Mouse (Mus musculus) CH12.LX (cell line): Measurements from ENCODE around the gene Dhtkd1. TPM values are rescaled to one million over a fixed set of nuclear protein-coding genes. Genes with fewer than 3 reads are reported as not detected.
"Not testable (repeated sequence)": the region's sequence is repeated elsewhere in the genome, so short reads cannot be mapped to it uniquely, and the experiment has no call there.

Experiments
- DNase-seq: peaks from one replicate; pipeline ENCODE4 v3.0.0-alpha.2; 2013; ENCODE audit errors: extremely low read depth
- H3K27ac ChIP-seq: 2 replicates; pipeline ENCODE4 v1.5.1; 2012; ENCODE audit warnings: low read depth, mild to moderate bottlenecking, control low read depth, moderate library complexity; ENCODE audit not compliant: insufficient read depth
- H3K27me3 ChIP-seq: replicated peaks from 2 replicates; pipeline ENCODE3; 2012; ENCODE audit warnings: inconsistent platforms
- H3K36me3 ChIP-seq, 2 experiments: replicated peaks in 1 of 2; 2 replicates each; pipeline versions ENCODE3 to v1.6.1; 2012; ENCODE audit warnings: inconsistent platforms in 1 of 2, low read length in 1 of 2, mild to moderate bottlenecking in 1 of 2, mixed read lengths in 1 of 2, moderate library complexity in 1 of 2; ENCODE audit not compliant: control insufficient read depth in 1 of 2, insufficient read depth in 1 of 2
- H3K4me1 ChIP-seq, 2 experiments: 2 replicates each; pipeline ENCODE4 v1.6.1; 2012; ENCODE audit warnings: inconsistent platforms in 1 of 2, moderate library complexity in 1 of 2; ENCODE audit not compliant: insufficient read depth in 2 of 2, control insufficient read depth in 1 of 2
- H3K4me2 ChIP-seq: 2 replicates; pipeline ENCODE4 v1.6.1; 2012; ENCODE audit warnings: low read depth, mild to moderate bottlenecking, control low read depth; ENCODE audit not compliant: poor library complexity, insufficient read depth, severe bottlenecking
- H3K4me3 ChIP-seq, 3 experiments: fragments of 150-350 bp in 1 of 3; sonication (generic) in 1 of 3; replicated peaks in 1 of 3; 2 replicates each; pipeline versions ENCODE3 to v1.5.1; 2011 to 2012; ENCODE audit warnings: low read depth in 2 of 3, low read length in 2 of 3, mild to moderate bottlenecking in 2 of 3, moderate library complexity in 2 of 3, control low read depth in 1 of 3, improper control_type of control experiment in 1 of 3, inconsistent platforms in 1 of 3, mixed read lengths in 1 of 3; ENCODE audit not compliant: poor library complexity in 1 of 3
- H3K79me2 ChIP-seq: replicated peaks from 2 replicates; pipeline ENCODE4 v1.6.1; 2012; ENCODE audit warnings: mild to moderate bottlenecking, moderate library complexity; ENCODE audit not compliant: control insufficient read depth, poor library complexity, insufficient read depth, severe bottlenecking; ENCODE audit errors: extremely low read depth
- H3K9ac ChIP-seq: 2 replicates; pipeline ENCODE4 v1.6.1; 2012; ENCODE audit warnings: low read depth, mild to moderate bottlenecking, control low read depth, moderate library complexity; ENCODE audit not compliant: insufficient read depth
- H3K9me3 ChIP-seq: replicated peaks from 2 replicates; pipeline ENCODE3; 2012; ENCODE audit warnings: low read length, inconsistent platforms, mixed read lengths
- CHD1 ChIP-seq: IDR thresholded peaks from 2 replicates; pipeline ENCODE4 v1.6.1; 2012; ENCODE audit warnings: low read depth, low read length, improper control_type of control experiment, inconsistent platforms
- CHD2 ChIP-seq: IDR thresholded peaks from 2 replicates; pipeline ENCODE4 v1.6.1; 2011; ENCODE audit warnings: low read length, improper control_type of control experiment
- E2F4 ChIP-seq: IDR thresholded peaks from 2 replicates; pipeline ENCODE4 v1.6.1; 2011; ENCODE audit warnings: low read depth, low read length, improper control_type of control experiment; ENCODE audit not compliant: insufficient replicate concordance
- ELF1 ChIP-seq: IDR thresholded peaks from 2 replicates; pipeline ENCODE4 v1.6.1; 2014; ENCODE audit warnings: low read depth, mild to moderate bottlenecking, inconsistent platforms, low read length, improper control_type of control experiment
- EP300 ChIP-seq: IDR thresholded peaks from 2 replicates; pipeline ENCODE4 v1.6.1; 2011; ENCODE audit warnings: low read length, improper control_type of control experiment
- ETS1 ChIP-seq: conservative IDR thresholded peaks from 2 replicates; pipeline ENCODE4 v1.6.1; 2012; ENCODE audit warnings: low read depth, mild to moderate bottlenecking, inconsistent platforms, low read length, improper control_type of control experiment, moderate library complexity
- JUND ChIP-seq: conservative IDR thresholded peaks from 2 replicates; pipeline ENCODE4 v1.6.1; 2011; ENCODE audit warnings: low read depth, low read length, improper control_type of control experiment
- MAFK ChIP-seq: IDR thresholded peaks from 2 replicates; pipeline ENCODE4 v1.6.1; 2011; ENCODE audit warnings: low read length, improper control_type of control experiment; ENCODE audit not compliant: insufficient replicate concordance
- MAZ ChIP-seq: IDR thresholded peaks from 2 replicates; pipeline ENCODE4 v1.6.1; 2012; ENCODE audit warnings: low read depth, mild to moderate bottlenecking, inconsistent platforms, low read length, improper control_type of control experiment, moderate library complexity
- MEF2A ChIP-seq: IDR thresholded peaks from 2 replicates; pipeline ENCODE4 v1.6.1; 2014; ENCODE audit warnings: low read depth, mild to moderate bottlenecking, inconsistent platforms, low read length, improper control_type of control experiment, borderline replicate concordance
- MXI1 ChIP-seq: IDR thresholded peaks from 2 replicates; pipeline ENCODE4 v1.6.1; 2011; ENCODE audit warnings: mild to moderate bottlenecking, low read depth, low read length, improper control_type of control experiment
- POLR2AphosphoS2 ChIP-seq: IDR thresholded peaks from 2 replicates; pipeline ENCODE4 v1.6.1; 2011; ENCODE audit warnings: low read depth, low read length, improper control_type of control experiment
- TBP ChIP-seq: conservative IDR thresholded peaks from 2 replicates; pipeline ENCODE4 v1.6.1; 2011; ENCODE audit warnings: low read depth, low read length, improper control_type of control experiment
- UBTF ChIP-seq: IDR thresholded peaks from 2 replicates; pipeline ENCODE4 v1.6.1; 2012; ENCODE audit warnings: low read depth, mild to moderate bottlenecking, inconsistent platforms, low read length, improper control_type of control experiment, moderate library complexity
- ZKSCAN1 ChIP-seq: IDR thresholded peaks from 2 replicates; pipeline ENCODE4 v1.6.1; 2012; ENCODE audit warnings: low read depth, inconsistent platforms, low read length, improper control_type of control experiment, borderline replicate concordance
- ZMIZ1 ChIP-seq: IDR thresholded peaks from 2 replicates; pipeline ENCODE4 v1.6.1; 2012; ENCODE audit warnings: low read depth, mild to moderate bottlenecking, inconsistent platforms, low read length, improper control_type of control experiment
- ZNF384 ChIP-seq: IDR thresholded peaks from 2 replicates; pipeline ENCODE4 v1.6.1; 2012; ENCODE audit warnings: low read depth, low read length, improper control_type of control experiment, inconsistent platforms
- dilution Hi-C: fragments of 300-500 bp; cut with MboI; formaldehyde crosslinking; loops from 2 replicates; pipeline ENCODE4 v1.14.3; 2020; ENCODE audit warnings: low sequenced_read_pairs; ENCODE audit not compliant: extremely low pct_unique_long_range_greater_than_20kb, extremely low pct_ligation_motif_present
- in situ Hi-C: fragments of 300-500 bp; cut with MboI; formaldehyde crosslinking; loops from 3 replicates; pipeline ENCODE4 v1.14.3; 2019; ENCODE audit warnings: low sequenced_read_pairs, low pct_ligation_motif_present, low pct_unique_long_range_greater_than_20kb, mixed read lengths
- polyA plus RNA-seq: library from polyadenylated mRNA; unstranded; fragments of >175 nt; gene quantifications from 2 replicates; pipeline ENCODE4 v1.2.1, GENCODE M21; 2012; ENCODE audit warnings: low read depth; ENCODE audit not compliant: insufficient read length
- total RNA-seq, 2 experiments: library from RNA; depleted of rRNA; stranded (reverse); fragments of 300-350 nt in 1 of 2; fragments of >200 nt in 1 of 2; gene quantifications; 2 replicates each; pipeline ENCODE4 v1.2.3; 2012 to 2014

The Dhtkd1 gene
- total RNA-seq (2012; rRNA removed), result 0.21 and 0.38 TPM in 2 replicates
- 0.11 and 0.35 TPM in 2 replicates for total RNA-seq (2014; rRNA removed)
- 0.15 and 0.17 TPM in 2 replicates for polyA plus RNA-seq

GRCm38 (mm10) chr2:5942416-5943032, at the start of gene Dhtkd1:
Dhtkd1 (minus strand) TSS chr2:5942792.
- Histone ChIP-seq H3K9ac (no peak within 1 kb of the TSS), H3K4me3 (no peak within 1 kb of the TSS), H3K79me2 (no peaks in the 10 kb centered on the region), H3K4me1 (no peaks in the 10 kb centered on the region), H3K27ac (no peak within 1 kb of the TSS), H3K36me3 (no peaks in the 10 kb centered on the region), H3K27me3 (no peaks in the 10 kb centered on the region), H3K9me3 (no peaks in the 10 kb centered on the region), H3K4me2 (no peak within 1 kb of the TSS)
- no peak for DNase-seq
- TF ChIP-seq MAFK, result no peak
- no peak for TF ChIP-seq EP300
- TF ChIP-seq ZKSCAN1, result no peak
- TF ChIP-seq CHD2, result no peak
- no peak for TF ChIP-seq POLR2AphosphoS2
- no peak for TF ChIP-seq ZNF384
- no peak for TF ChIP-seq MXI1
- no peak for TF ChIP-seq ELF1
- TF ChIP-seq MAZ, result no peak
- TF ChIP-seq ZMIZ1, result no peak
- TF ChIP-seq JUND, result no peak
- TF ChIP-seq CHD1, result no peak
- no peak for TF ChIP-seq ETS1
- TF ChIP-seq TBP, result no peak
- no peak for TF ChIP-seq E2F4
- TF ChIP-seq UBTF, result no peak
- TF ChIP-seq MEF2A, result no peak
- dilution Hi-C loops (no loop called here), in situ Hi-C loops (no loop called here)

GRCm38 (mm10) chr2:5977532-5977931, 34.9 kb upstream of the Dhtkd1 start:
- peaks cover 29 to 59% of the 10 kb centered on the region in 2 experiments for H3K36me3 ChIP-seq
- in situ Hi-C loops, result no loop called here
- no peak for TF ChIP-seq ZKSCAN1
- no peaks in the 10 kb centered on the region for H3K27me3 ChIP-seq
- H3K27ac ChIP-seq, result no peak overlapping the region
- H3K9me3 ChIP-seq, result no peaks in the 10 kb centered on the region
- dilution Hi-C loops, result no loop called here
- H3K79me2 ChIP-seq, result no peaks in the 10 kb centered on the region; the same call in 1 of the 2 replicates
- H3K4me1 ChIP-seq, result peaks cover 0 to 2% of the 10 kb centered on the region in 2 experiments; a peak in 1 of 4 replicates
- H3K9ac ChIP-seq, result no peak overlapping the region
- no peak for DNase-seq
- H3K4me3 ChIP-seq, result no peak overlapping the region
- H3K4me2 ChIP-seq, result no peak overlapping the region

GRCm38 (mm10) chr2:5970629-5971028, 28.0 kb upstream of the Dhtkd1 start:
- H3K4me1 ChIP-seq, H3K4me2 ChIP-seq, H3K9me3 ChIP-seq, H3K4me3 ChIP-seq, H3K27me3 ChIP-seq, H3K27ac ChIP-seq, in situ Hi-C loops, H3K9ac ChIP-seq, DNase-seq, H3K79me2 ChIP-seq, dilution Hi-C loops: not testable (repeated sequence)
- peaks cover 13 to 40% of the 10 kb centered on the region in 2 experiments for H3K36me3 ChIP-seq
